Mouse (Mus musculus): ENCODE measurements around the gene Usp9x.
A peak's percentile ranks its signal among the peaks of the same experiment; 100 is the strongest.

The Usp9x gene

GRCm38 (mm10) chrX:13071241-13071775 lies at the start of gene Usp9x:
Gene Usp9x, plus strand, starts transcription at chrX:13071498.
- DNase-seq: peak; percentile 85 to 89

- no peak for DNase-seq
Measured at GRCm38 (mm10) chrX:13022547-13023310, 48.6 kb upstream of the Usp9x start.

- DNase-seq: no peak
Measured at GRCm38 (mm10) chrX:13024539-13025202, 46.6 kb upstream of the Usp9x start.

- no peak for DNase-seq
Measured at GRCm38 (mm10) chrX:13025286-13025685, 46.0 kb upstream of the Usp9x start.

GRCm38 (mm10) chrX:13028156-13028555 lies 43.1 kb upstream of the Usp9x start:
- DNase-seq: no peak

- no peak for DNase-seq
Measured at GRCm38 (mm10) chrX:13029996-13030395, 41.3 kb upstream of the Usp9x start.

- no peak for DNase-seq
Measured at GRCm38 (mm10) chrX:13037085-13037484, 34.2 kb upstream of the Usp9x start.

- DNase-seq: no peak
Measured at GRCm38 (mm10) chrX:13039211-13039610, 32.1 kb upstream of the Usp9x start.

GRCm38 (mm10) chrX:13040391-13040790 lies 30.9 kb upstream of the Usp9x start:
- no peak for DNase-seq

GRCm38 (mm10) chrX:13041630-13042129 lies 29.6 kb upstream of the Usp9x start:
- DNase-seq: peak; percentile 96 to 98

GRCm38 (mm10) chrX:13043780-13044179 lies 27.5 kb upstream of the Usp9x start:
- no peak for DNase-seq

- DNase-seq: no peak
Measured at GRCm38 (mm10) chrX:13044666-13045065, 26.6 kb upstream of the Usp9x start.

- DNase-seq: no peak
Measured at GRCm38 (mm10) chrX:13046893-13047435, 24.3 kb upstream of the Usp9x start.

GRCm38 (mm10) chrX:13047631-13048345 lies 23.5 kb upstream of the Usp9x start:
- peak; percentile 25 to 63 for DNase-seq

- no peak for DNase-seq
Measured at GRCm38 (mm10) chrX:13054612-13055011, 16.7 kb upstream of the Usp9x start.

GRCm38 (mm10) chrX:13061961-13062360 lies 9.3 kb upstream of the Usp9x start:
- no peak for DNase-seq

GRCm38 (mm10) chrX:13064273-13064925 lies 6.9 kb upstream of the Usp9x start:
- peak in 1 of 2 experiments; percentile 24 for DNase-seq

GRCm38 (mm10) chrX:13070206-13070572 lies 1.1 kb upstream of the Usp9x start:
- DNase-seq: no peak

- DNase-seq: peak; percentile 90 to 94
Measured at GRCm38 (mm10) chrX:13070573-13071240, 591 bp upstream of the Usp9x start.

GRCm38 (mm10) chrX:13071776-13072460 lies 620 bp downstream of the Usp9x start:
- peak; percentile 80 to 81 for DNase-seq

GRCm38 (mm10) chrX:13072461-13072982 lies 1.2 kb downstream of the Usp9x start:
- DNase-seq: peak; percentile 79 to 85
